10 mouse cellular contexts compared by ENCODE assay signal in the genomic region with DNA sequence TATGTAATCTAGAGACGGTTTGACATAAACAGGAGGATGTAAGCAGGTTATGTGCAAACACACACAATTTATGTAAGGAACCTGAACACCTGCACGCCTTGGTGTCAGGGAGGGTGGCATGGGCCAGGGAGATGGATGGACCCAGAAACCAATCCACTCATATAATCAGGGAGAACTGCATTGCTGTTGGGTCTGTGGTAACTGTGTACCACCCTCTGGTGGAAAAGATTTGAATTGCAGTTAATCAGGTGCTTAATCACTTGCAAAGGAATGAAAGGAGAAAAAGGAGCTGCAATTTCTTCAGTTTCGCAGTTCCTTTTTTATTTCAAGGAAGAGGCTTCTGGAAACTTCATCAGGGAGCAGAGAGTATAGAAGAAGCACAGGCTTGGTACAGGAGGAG. TPM values are rescaled to one million over a fixed set of nuclear protein-coding genes. Genes with fewer than 3 reads are reported as not detected.
DNase-seq lines count a peak whose midpoint lies in the region; ATAC-seq and TF ChIP-seq lines count a peak whose summit lies in the region.
"Had no signal": no experiment of that assay in that cellular context is flagged by ENCODE, and none has a peak within 500 bp of the region (broad histone marks: within the 10 kb centered on the region; RNA-seq: fewer than 3 reads in every experiment).

No protein-coding gene starts in this region.

- peak; percentile 40 for TF ChIP-seq CTCF in kidney, adult 2 months (conservative IDR thresholded peaks at IDR 0.05; ENCODE audit: insufficient read depth, insufficient read length, low read depth, low read length)
- TF ChIP-seq CTCF in C2C12 (IDR thresholded peaks at IDR 0.05; ENCODE audit: control insufficient read depth, insufficient read depth, insufficient read length), result peak; percentile 18

- H3K4me2 ChIP-seq in embryonic facial prominence, embryonic 14.5 days (ENCODE audit: low read depth, low read length), result no peak overlapping the region
- H3K4me2 ChIP-seq in heart, embryonic 11.5 days, result no peak overlapping the region
- H3K4me2 ChIP-seq: liver, embryonic 15.5 days had no signal

- no peak overlapping the region for H3K9ac ChIP-seq in embryonic facial prominence, embryonic 14.5 days (ENCODE audit: low read depth, low read length)
- no peak overlapping the region for H3K9ac ChIP-seq in heart, embryonic 11.5 days (ENCODE audit: low read depth, low read length)
- H3K9ac ChIP-seq: liver, embryonic 15.5 days had no signal

- no peaks in the 10 kb centered on the region for H3K9me3 ChIP-seq in embryonic facial prominence, embryonic 14.5 days (ENCODE audit: control insufficient read depth, low read length)
- no peaks in the 10 kb centered on the region for H3K9me3 ChIP-seq in heart, embryonic 11.5 days (replicated peaks; ENCODE audit: control insufficient read depth, low read length)
- H3K9me3 ChIP-seq: liver, embryonic 15.5 days had no signal

- WGBS in kidney, adult 2 months, result 66% methylated on average over 3 of the region's 3 CpGs
- WGBS in embryonic facial prominence, embryonic 14.5 days, result 68% methylated on average over 3 of the region's 3 CpGs
- WGBS in heart, embryonic 11.5 days (ENCODE audit: insufficient replicate concordance), result 62% methylated on average over 3 of the region's 3 CpGs

- peak; percentile 47 for DNase-seq in kidney, adult 2 months
- DNase-seq in kidney, postnatal 10 days, result no peak
- peak; percentile 58 for DNase-seq in 3T3-L1 (ENCODE audit: low read depth, low spot score)
- peak; percentile 57 for DNase-seq in embryonic facial prominence, embryonic 14.5 days (ENCODE audit: low spot score)
- DNase-seq in retina, postnatal 1 day, result peak; percentile 74
- no peak for DNase-seq in ovary, postnatal 36 days (ENCODE audit: low spot score)

- 0 out of 2 replicates have a peak, but pooled peaks have one; percentile 18 for ATAC-seq in embryonic facial prominence, embryonic 14.5 days (ENCODE audit: low read depth)
- no peak for ATAC-seq in heart, embryonic 11.5 days (replicated peaks; ENCODE audit: insufficient number of reproducible peaks, low FRiP score, low TSS enrichment)

- TF ChIP-seq POLR2A in kidney, adult 2 months (IDR thresholded peaks at IDR 0.05; ENCODE audit: low read depth, low read length), result no peak

- no peaks in the 10 kb centered on the region for H3K36me3 ChIP-seq in kidney, adult 2 months (ENCODE audit: control insufficient read depth, insufficient read depth, low read length)
- no peaks in the 10 kb centered on the region for H3K36me3 ChIP-seq in C2C12 (ENCODE audit: control insufficient read depth, insufficient read depth)
- no peaks in the 10 kb centered on the region for H3K36me3 ChIP-seq in embryonic facial prominence, embryonic 14.5 days (ENCODE audit: control insufficient read depth, insufficient read depth, low read length)
- no peaks in the 10 kb centered on the region for H3K36me3 ChIP-seq in heart, embryonic 11.5 days (ENCODE audit: control insufficient read depth, insufficient read depth, low read length)
- H3K36me3 ChIP-seq: liver, embryonic 15.5 days had no signal

- H3K4me1 ChIP-seq in kidney, adult 2 months (ENCODE audit: control insufficient read depth, insufficient read depth, low read length), result no peaks in the 10 kb centered on the region
- H3K4me1 ChIP-seq in embryonic facial prominence, embryonic 14.5 days (ENCODE audit: control insufficient read depth, insufficient read depth, low read length), result no peaks in the 10 kb centered on the region
- H3K4me1 ChIP-seq in heart, embryonic 11.5 days (ENCODE audit: control insufficient read depth, insufficient read depth, low read length), result no peaks in the 10 kb centered on the region
- H3K4me1 ChIP-seq: liver, embryonic 15.5 days had no signal

- H3K27me3 ChIP-seq in kidney, adult 2 months (replicated peaks; ENCODE audit: control insufficient read depth, insufficient read depth, low read length), result no peaks in the 10 kb centered on the region; the same call in 1 of the 2 replicates
- H3K27me3 ChIP-seq in C2C12 (ENCODE audit: control insufficient read depth, insufficient read depth, insufficient read length), result peaks cover 20% of the 10 kb centered on the region
- H3K27me3 ChIP-seq in embryonic facial prominence, embryonic 14.5 days (replicated peaks; ENCODE audit: control insufficient read depth, insufficient read depth, low read length), result no peaks in the 10 kb centered on the region
- no peaks in the 10 kb centered on the region for H3K27me3 ChIP-seq in heart, embryonic 11.5 days (ENCODE audit: control insufficient read depth, insufficient read depth, low read length)
- H3K27me3 ChIP-seq: liver, embryonic 15.5 days had no signal

- no peak overlapping the region for H3ac ChIP-seq in C2C12 (ENCODE audit: control insufficient read depth, insufficient read length, low read depth)

- no peak overlapping the region for H3K27ac ChIP-seq in kidney, adult 2 months (ENCODE audit: insufficient read depth, low read depth, low read length)
- H3K27ac ChIP-seq in embryonic facial prominence, embryonic 14.5 days (replicated peaks; ENCODE audit: low read depth, low read length), result no peak overlapping the region
- H3K27ac ChIP-seq in heart, embryonic 11.5 days (ENCODE audit: low read depth, low read length), result no peak overlapping the region
- H3K27ac ChIP-seq: liver, embryonic 15.5 days had no signal

- H3K79me2 ChIP-seq in C2C12 (ENCODE audit: control insufficient read depth, insufficient read depth), result no peaks in the 10 kb centered on the region

- H3K79me3 ChIP-seq in C2C12 (ENCODE audit: low read depth), result no peaks in the 10 kb centered on the region

- no peak overlapping the region for H3K4me3 ChIP-seq in kidney, adult 2 months (ENCODE audit: insufficient read depth, low read depth, low read length)
- no peak overlapping the region for H3K4me3 ChIP-seq in C2C12 (ENCODE audit: insufficient read depth, poor library complexity, severe bottlenecking)
- H3K4me3 ChIP-seq in embryonic facial prominence, embryonic 14.5 days (ENCODE audit: low read depth, low read length), result no peak overlapping the region
- H3K4me3 ChIP-seq in heart, embryonic 11.5 days (ENCODE audit: low read depth, low read length), result no peak overlapping the region
- H3K4me3 ChIP-seq: liver, embryonic 15.5 days had no signal

TF ChIP-seq in C2C12, 6 proteins besides CTCF, POLR2A, EP300 and RAD21:
- no peak for TF ChIP-seq MYOG (IDR thresholded peaks at IDR 0.05; ENCODE audit: control insufficient read depth, extremely low read depth, insufficient read length)
- TF ChIP-seq CEBPB (IDR thresholded peaks at IDR 0.05; ENCODE audit: low read depth), result no peak
- TF ChIP-seq MAX (IDR thresholded peaks at IDR 0.05), result no peak
- no peak for TF ChIP-seq USF1 (IDR thresholded peaks at IDR 0.05; ENCODE audit: low read depth)
- no peak for TF ChIP-seq FOSL1 (IDR thresholded peaks at IDR 0.05; ENCODE audit: insufficient read depth, low read length, poor library complexity, severe bottlenecking)
- no peak for TF ChIP-seq MYOD1 (IDR thresholded peaks at IDR 0.05; ENCODE audit: control insufficient read depth, insufficient read length, low read depth)

RNA-seq across cellular contexts. Expression of gene Trim42, which starts 46.9 kb away (rescaled TPM):
- not detected in 2 replicates for polyA plus RNA-seq in kidney, adult 2 months (2012; rRNA removed)
- not detected for polyA plus RNA-seq in C2C12 (2012; fragmentation: generic; extraction: Trizol)
- not detected in 2 replicates for polyA plus RNA-seq in embryonic facial prominence, embryonic 14.5 days (2014; fragmentation: Nextera tagmentation; extraction: Ambion mirVana)
- not detected in 2 replicates for polyA plus RNA-seq in heart, embryonic 11.5 days (2014; fragmentation: Nextera tagmentation; extraction: Ambion mirVana)
- polyA plus RNA-seq: liver, embryonic 15.5 days; stomach, embryonic 16.5 days had no signal

Comparison
In these comparisons a context has a peak if more than half of its experiments do, and no peak if none do; other contexts are left out.
1. DNase-seq: peak in kidney, adult 2 months (single experiment), 3T3-L1 (single experiment), embryonic facial prominence, embryonic 14.5 days (single experiment) and retina, postnatal 1 day (single experiment); none in kidney, postnatal 10 days (single experiment) and ovary, postnatal 36 days (single experiment).